Mouse (Mus musculus): Measurements from ENCODE around the gene Chrdl2. TPM values are rescaled to one million over a fixed set of nuclear protein-coding genes. Genes with fewer than 3 reads are reported as not detected.
"Not testable (repeated sequence)": the region's sequence is repeated elsewhere in the genome, so short reads cannot be mapped to it uniquely, and the experiment has no call there.

The Chrdl2 gene
- polyA plus RNA-seq, 1 experiment from 2014 or later, result not detected

GRCm38 (mm10) chr7:100043096-100043495 lies 37.1 kb downstream of the Chrdl2 start:
- H3K9ac ChIP-seq (ENCODE audit: low read depth, low read length), result no peak overlapping the region
- no peak overlapping the region for H3K4me3 ChIP-seq (ENCODE audit: low read depth, low read length)
- H3K4me2 ChIP-seq (ENCODE audit: low read depth, low read length), result no peak overlapping the region
- no peaks in the 10 kb centered on the region for H3K9me3 ChIP-seq (replicated peaks; ENCODE audit: control insufficient read depth, low read length)
- H3K27me3 ChIP-seq (ENCODE audit: control insufficient read depth, insufficient read depth, low read depth, low read length), result no peaks in the 10 kb centered on the region; the same call in none of the 2 replicates
- H3K27ac ChIP-seq (ENCODE audit: low read length), result no peak overlapping the region
- 74% methylated on average over 5 of the region's 5 CpGs for WGBS (ENCODE audit: insufficient replicate concordance)
- no peak for ATAC-seq (ENCODE audit: low read depth)
- no peaks in the 10 kb centered on the region for H3K36me3 ChIP-seq (ENCODE audit: control insufficient read depth, insufficient read depth)
- no peaks in the 10 kb centered on the region for H3K4me1 ChIP-seq (ENCODE audit: control insufficient read depth, low read depth, low read length)

GRCm38 (mm10) chr7:100043605-100044031 lies 37.6 kb downstream of the Chrdl2 start:
- H3K36me3 ChIP-seq (ENCODE audit: control insufficient read depth, insufficient read depth), result no peaks in the 10 kb centered on the region
- 37% methylated on average over 4 of the region's 4 CpGs for WGBS (ENCODE audit: insufficient replicate concordance)
- no peak overlapping the region for H3K27ac ChIP-seq (ENCODE audit: low read length)
- no peak overlapping the region for H3K9ac ChIP-seq (ENCODE audit: low read depth, low read length)
- no peaks in the 10 kb centered on the region for H3K4me1 ChIP-seq (ENCODE audit: control insufficient read depth, low read depth, low read length)
- no peak overlapping the region for H3K4me2 ChIP-seq (ENCODE audit: low read depth, low read length)
- no peaks in the 10 kb centered on the region; the same call in none of the 2 replicates for H3K27me3 ChIP-seq (ENCODE audit: control insufficient read depth, insufficient read depth, low read depth, low read length)
- ATAC-seq (ENCODE audit: low read depth), result no peak
- H3K4me3 ChIP-seq (ENCODE audit: low read depth, low read length), result no peak overlapping the region
- no peaks in the 10 kb centered on the region for H3K9me3 ChIP-seq (replicated peaks; ENCODE audit: control insufficient read depth, low read length)

GRCm38 (mm10) chr7:100046486-100046885 lies 40.5 kb downstream of the Chrdl2 start:
- Histone ChIP-seq H3K27ac (ENCODE audit: low read length) (no peak overlapping the region), H3K4me2 (ENCODE audit: low read depth, low read length) (no peak overlapping the region), H3K9ac (ENCODE audit: low read depth, low read length) (no peak overlapping the region), H3K4me3 (ENCODE audit: low read depth, low read length) (no peak overlapping the region), H3K36me3 (ENCODE audit: control insufficient read depth, insufficient read depth) (no peaks in the 10 kb centered on the region), H3K27me3 (ENCODE audit: control insufficient read depth, insufficient read depth, low read depth, low read length) (no peaks in the 10 kb centered on the region; the same call in none of the 2 replicates), H3K4me1 (ENCODE audit: control insufficient read depth, low read depth, low read length) (no peaks in the 10 kb centered on the region), H3K9me3 (replicated peaks; ENCODE audit: control insufficient read depth, low read length) (no peaks in the 10 kb centered on the region)
- no peak for ATAC-seq (ENCODE audit: low read depth)
- WGBS (ENCODE audit: insufficient replicate concordance), result 47% methylated on average over 2 of the region's 2 CpGs

- Histone ChIP-seq H3K27ac (ENCODE audit: low read length) (no peak overlapping the region), H3K9me3 (replicated peaks; ENCODE audit: control insufficient read depth, low read length) (no peaks in the 10 kb centered on the region), H3K4me3 (ENCODE audit: low read depth, low read length) (no peak overlapping the region), H3K9ac (ENCODE audit: low read depth, low read length) (no peak overlapping the region), H3K4me1 (ENCODE audit: control insufficient read depth, low read depth, low read length) (no peaks in the 10 kb centered on the region), H3K36me3 (ENCODE audit: control insufficient read depth, insufficient read depth) (no peaks in the 10 kb centered on the region), H3K27me3 (ENCODE audit: control insufficient read depth, insufficient read depth, low read depth, low read length) (no peaks in the 10 kb centered on the region), H3K4me2 (ENCODE audit: low read depth, low read length) (no peak overlapping the region)
- no peak for ATAC-seq (ENCODE audit: low read depth)
- 46% methylated on average over 4 of the region's 4 CpGs for WGBS (ENCODE audit: insufficient replicate concordance)
Measured at GRCm38 (mm10) chr7:100051904-100052303, 45.9 kb downstream of the Chrdl2 start.

GRCm38 (mm10) chr7:100052991-100053390 lies 47.0 kb downstream of the Chrdl2 start:
- not testable (repeated sequence) for H3K9ac ChIP-seq (ENCODE audit: low read depth, low read length); H3K4me3 ChIP-seq (ENCODE audit: low read depth, low read length); H3K9me3 ChIP-seq (replicated peaks; ENCODE audit: control insufficient read depth, low read length); H3K4me2 ChIP-seq (ENCODE audit: low read depth, low read length); ATAC-seq (ENCODE audit: low read depth); H3K27me3 ChIP-seq (ENCODE audit: control insufficient read depth, insufficient read depth, low read depth, low read length); H3K36me3 ChIP-seq (ENCODE audit: control insufficient read depth, insufficient read depth); H3K27ac ChIP-seq (ENCODE audit: low read length); H3K4me1 ChIP-seq (ENCODE audit: control insufficient read depth, low read depth, low read length)
- 71% methylated on average over 2 of the region's 2 CpGs for WGBS (ENCODE audit: insufficient replicate concordance)

GRCm38 (mm10) chr7:100073959-100074358 lies 68.0 kb downstream of the Chrdl2 start:
- Histone ChIP-seq H3K9ac (ENCODE audit: low read depth, low read length) (no peak overlapping the region), H3K4me2 (ENCODE audit: low read depth, low read length) (no peak overlapping the region), H3K9me3 (replicated peaks; ENCODE audit: control insufficient read depth, low read length) (no peaks in the 10 kb centered on the region), H3K4me1 (ENCODE audit: control insufficient read depth, low read depth, low read length) (no peaks in the 10 kb centered on the region), H3K4me3 (ENCODE audit: low read depth, low read length) (no peak overlapping the region), H3K27ac (ENCODE audit: low read length) (no peak overlapping the region), H3K36me3 (ENCODE audit: control insufficient read depth, insufficient read depth) (peaks cover under 1% of the 10 kb centered on the region; the same call in 1 of the 2 replicates), H3K27me3 (ENCODE audit: control insufficient read depth, insufficient read depth, low read depth, low read length) (no peaks in the 10 kb centered on the region)
- WGBS (ENCODE audit: insufficient replicate concordance), result 72% methylated on average over 2 of the region's 2 CpGs
- ATAC-seq (ENCODE audit: low read depth), result no peak

- no peaks in the 10 kb centered on the region for H3K9me3 ChIP-seq (replicated peaks; ENCODE audit: control insufficient read depth, low read length)
- ATAC-seq (ENCODE audit: low read depth), result no peak
- H3K27ac ChIP-seq (ENCODE audit: low read length), result no peak overlapping the region
- no peak overlapping the region for H3K4me3 ChIP-seq (ENCODE audit: low read depth, low read length)
- H3K9ac ChIP-seq (ENCODE audit: low read depth, low read length), result no peak overlapping the region
- no peaks in the 10 kb centered on the region for H3K27me3 ChIP-seq (ENCODE audit: control insufficient read depth, insufficient read depth, low read depth, low read length)
- H3K36me3 ChIP-seq (ENCODE audit: control insufficient read depth, insufficient read depth), result peaks cover 5% of the 10 kb centered on the region
- no peak overlapping the region for H3K4me2 ChIP-seq (ENCODE audit: low read depth, low read length)
- WGBS (ENCODE audit: insufficient replicate concordance), result 73% methylated on average over 5 of the region's 5 CpGs
- no peaks in the 10 kb centered on the region for H3K4me1 ChIP-seq (ENCODE audit: control insufficient read depth, low read depth, low read length)
Measured at GRCm38 (mm10) chr7:100076296-100076695, 70.3 kb downstream of the Chrdl2 start.

GRCm38 (mm10) chr7:100077071-100077470 lies 71.1 kb downstream of the Chrdl2 start:
- Histone ChIP-seq H3K4me3 (ENCODE audit: low read depth, low read length) (no peak overlapping the region), H3K4me2 (ENCODE audit: low read depth, low read length) (no peak overlapping the region), H3K9me3 (replicated peaks; ENCODE audit: control insufficient read depth, low read length) (no peaks in the 10 kb centered on the region), H3K9ac (ENCODE audit: low read depth, low read length) (no peak overlapping the region), H3K4me1 (ENCODE audit: control insufficient read depth, low read depth, low read length) (no peaks in the 10 kb centered on the region), H3K27ac (ENCODE audit: low read length) (no peak overlapping the region), H3K36me3 (ENCODE audit: control insufficient read depth, insufficient read depth) (peaks cover 8% of the 10 kb centered on the region), H3K27me3 (ENCODE audit: control insufficient read depth, insufficient read depth, low read depth, low read length) (no peaks in the 10 kb centered on the region)
- peak; percentile 32; the same call in 1 of the 2 replicates for ATAC-seq (ENCODE audit: low read depth)
- WGBS (ENCODE audit: insufficient replicate concordance), result 81% methylated on average over 4 of the region's 4 CpGs

DNA sequence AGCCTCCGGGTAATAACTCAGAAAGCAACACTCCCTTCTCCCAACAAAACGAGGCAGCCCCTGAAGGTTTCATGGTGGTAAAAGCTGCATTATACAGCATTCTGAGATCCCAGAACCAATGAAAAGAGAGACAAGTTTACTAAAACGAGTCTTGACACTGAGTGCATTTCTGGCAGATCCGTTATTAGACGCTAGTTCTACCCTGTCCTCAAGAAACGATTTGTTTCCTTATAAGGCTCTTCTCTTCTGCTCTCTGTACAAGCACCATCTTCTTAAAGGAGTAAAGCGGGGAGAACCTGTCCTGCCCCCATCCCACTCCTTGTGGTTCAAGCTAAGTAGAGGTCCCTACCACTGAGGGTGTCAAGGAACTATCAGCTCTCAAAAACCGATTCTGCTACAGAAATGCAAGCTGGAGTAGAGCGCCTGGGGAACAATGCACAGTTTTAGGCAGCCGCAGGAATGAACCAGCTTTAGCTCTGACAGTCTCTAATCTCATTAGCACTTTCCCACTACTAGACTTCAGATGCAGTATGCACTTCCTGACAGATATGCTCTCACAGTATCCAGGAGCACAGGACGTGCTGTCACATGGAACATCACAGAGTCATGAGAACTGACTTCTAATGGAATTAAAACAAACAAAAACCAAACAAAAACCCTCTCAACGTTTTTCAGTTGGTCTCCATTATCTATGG lies 74.3 kb downstream of the Chrdl2 start:
- no peaks in the 10 kb centered on the region for H3K4me1 ChIP-seq (ENCODE audit: control insufficient read depth, low read depth, low read length)
- H3K36me3 ChIP-seq (ENCODE audit: control insufficient read depth, insufficient read depth), result peaks cover 23% of the 10 kb centered on the region
- H3K9ac ChIP-seq (ENCODE audit: low read depth, low read length), result no peak overlapping the region
- no peak for ATAC-seq (ENCODE audit: low read depth)
- no peaks in the 10 kb centered on the region for H3K9me3 ChIP-seq (replicated peaks; ENCODE audit: control insufficient read depth, low read length)
- no peak overlapping the region for H3K27ac ChIP-seq (ENCODE audit: low read length)
- no peak overlapping the region for H3K4me2 ChIP-seq (ENCODE audit: low read depth, low read length)
- no peak overlapping the region for H3K4me3 ChIP-seq (ENCODE audit: low read depth, low read length)
- no peaks in the 10 kb centered on the region for H3K27me3 ChIP-seq (ENCODE audit: control insufficient read depth, insufficient read depth, low read depth, low read length)
- WGBS (ENCODE audit: insufficient replicate concordance), result 70% methylated on average over 12 of the region's 12 CpGs

Data from liver, embryonic 16.5 days (tissue).